Mouse (Mus musculus) megakaryocyte, embryonic 14.5 days (primary cell): Measurements from ENCODE around the gene Slc17a4.

Experiments
- FLI1 ChIP-seq: IDR thresholded peaks from 2 replicates; pipeline ENCODE4 v1.6.1; 2012; ENCODE audit warnings: low read length, inconsistent platforms, mixed read lengths
- GATA1 ChIP-seq: IDR thresholded peaks from 3 replicates; pipeline ENCODE4 v1.6.1; 2012; ENCODE audit warnings: mixed read lengths, low read length, inconsistent platforms, borderline replicate concordance

GRCm38 (mm10) chr13:23914376-23915167 lies at the start of gene Slc17a4:
- TF ChIP-seq GATA1, result no peak
- no peak for TF ChIP-seq FLI1
